Mouse (Mus musculus) spleen, postnatal 4 days (tissue): ENCODE measurements around the gene Ppp1r3f.

Experiments
- DNase-seq, 2 experiments: peaks; one replicate each; pipeline ENCODE4 v3.0.0; 2022; ENCODE audit warnings: low spot score in 2 of 2

The Ppp1r3f gene

GRCm38 (mm10) chrX:7553474-7553873 lies 20.6 kb downstream of the Ppp1r3f start:
- DNase-seq: no peak

- no peak for DNase-seq
These were observed 49.1 kb downstream of the Ppp1r3f start for GRCm38 (mm10) chrX:7524961-7525360.
